Mouse (Mus musculus): ENCODE results near the gene Dip2b. TPM values are rescaled to one million over a fixed set of nuclear protein-coding genes. Genes with fewer than 3 reads are reported as not detected.

The Dip2b gene
- total and polyA plus RNA-seq, 2 experiments from 2014 or later = 8.3 to 40.6 TPM

- H3K36me3 ChIP-seq (ENCODE audit: insufficient read depth) = no peaks in the 10 kb centered on the region
- no peaks in the 10 kb centered on the region for H3K27me3 ChIP-seq (ENCODE audit: insufficient read depth, low read length)
- H3K4me3 ChIP-seq (ENCODE audit: low read depth, low read length) = no peak overlapping the region
- ATAC-seq (no peak), DNase-seq (no peak)
- no peak for TF ChIP-seq CTCF (IDR thresholded peaks at IDR 0.05; ENCODE audit: low read depth)
- H3K9ac ChIP-seq = no peak overlapping the region
- WGBS = 75% methylated on average over 9 of the region's 9 CpGs
- H3K27ac ChIP-seq (ENCODE audit: low read depth, low read length) = no peak overlapping the region
- no peaks in the 10 kb centered on the region for H3K4me1 ChIP-seq (ENCODE audit: insufficient read depth)
- H3K9me3 ChIP-seq (ENCODE audit: low read length) = no peaks in the 10 kb centered on the region
- no peak overlapping the region for H3K4me2 ChIP-seq (ENCODE audit: low read depth)
These were observed 35.4 kb downstream of the Dip2b start for GRCm38 (mm10) chr15:100073696-100074453.

DNA sequence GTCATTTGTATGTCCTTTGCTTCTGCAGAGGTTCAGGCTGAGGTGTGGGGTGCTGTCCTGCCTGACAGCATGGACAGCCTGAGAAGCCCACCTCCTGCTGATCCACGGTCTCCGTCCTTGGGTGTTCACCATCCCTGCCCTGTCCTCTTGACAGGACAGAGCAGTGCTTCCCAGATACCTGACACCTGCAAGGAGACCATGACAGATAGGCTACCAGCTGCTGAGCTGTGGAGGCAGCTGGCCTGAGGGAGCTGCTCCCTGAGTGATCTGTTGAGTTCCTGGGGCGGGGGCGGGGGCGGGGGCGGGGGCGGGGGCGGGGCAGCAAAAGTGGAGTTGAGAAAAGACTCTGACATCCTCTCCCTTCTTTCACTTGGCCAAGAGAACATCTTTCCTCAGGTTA is 36.3 kb downstream of the Dip2b start:
- Histone ChIP-seq H3K36me3 (ENCODE audit: insufficient read depth) (no peaks in the 10 kb centered on the region), H3K9ac (no peak overlapping the region), H3K4me3 (ENCODE audit: low read depth, low read length) (no peak overlapping the region), H3K9me3 (ENCODE audit: low read length) (no peaks in the 10 kb centered on the region), H3K4me2 (ENCODE audit: low read depth) (no peak overlapping the region), H3K4me1 (ENCODE audit: insufficient read depth) (no peaks in the 10 kb centered on the region), H3K27me3 (ENCODE audit: insufficient read depth, low read length) (no peaks in the 10 kb centered on the region), H3K27ac (ENCODE audit: low read depth, low read length) (no peak overlapping the region)
- TF ChIP-seq CTCF (IDR thresholded peaks at IDR 0.05; ENCODE audit: low read depth) = no peak
- no peak for DNase-seq
- 39% methylated on average over 8 of the region's 8 CpGs for WGBS
- no peak for ATAC-seq

- Histone ChIP-seq H3K9me3 (ENCODE audit: low read length) (no peaks in the 10 kb centered on the region), H3K9ac (no peak overlapping the region), H3K27me3 (ENCODE audit: insufficient read depth, low read length) (no peaks in the 10 kb centered on the region), H3K4me3 (ENCODE audit: low read depth, low read length) (no peak overlapping the region), H3K4me1 (ENCODE audit: insufficient read depth) (peaks cover 6% of the 10 kb centered on the region; the same call in 1 of the 2 replicates), H3K36me3 (ENCODE audit: insufficient read depth) (no peaks in the 10 kb centered on the region), H3K27ac (ENCODE audit: low read depth, low read length) (no peak overlapping the region), H3K4me2 (ENCODE audit: low read depth) (no peak overlapping the region)
- ATAC-seq (no peak), DNase-seq (no peak)
- WGBS = 77% methylated on average over 4 of the region's 4 CpGs
- no peak for TF ChIP-seq CTCF (IDR thresholded peaks at IDR 0.05; ENCODE audit: low read depth)
These were observed 37.9 kb downstream of the Dip2b start for GRCm38 (mm10) chr15:100076362-100076761.

- H3K4me2 ChIP-seq (ENCODE audit: low read depth) = no peak overlapping the region
- H3K9me3 ChIP-seq (ENCODE audit: low read length) = no peaks in the 10 kb centered on the region
- TF ChIP-seq CTCF (IDR thresholded peaks at IDR 0.05; ENCODE audit: low read depth) = no peak
- no peaks in the 10 kb centered on the region for H3K36me3 ChIP-seq (ENCODE audit: insufficient read depth)
- H3K27ac ChIP-seq (ENCODE audit: low read depth, low read length) = no peak overlapping the region
- no peak overlapping the region for H3K4me3 ChIP-seq (ENCODE audit: low read depth, low read length)
- no peak for ATAC-seq
- H3K4me1 ChIP-seq (ENCODE audit: insufficient read depth) = peaks cover 13% of the 10 kb centered on the region; the same call in 1 of the 2 replicates
- WGBS = 54% methylated on average over 1 of the region's 1 CpGs
- 0 out of 2 replicates have a peak overlapping the region, but pooled peaks have one; percentile 0 for H3K9ac ChIP-seq
- no peak for DNase-seq
- no peaks in the 10 kb centered on the region for H3K27me3 ChIP-seq (ENCODE audit: insufficient read depth, low read length)
These were observed 42.5 kb downstream of the Dip2b start for GRCm38 (mm10) chr15:100080833-100081477.

DNA sequence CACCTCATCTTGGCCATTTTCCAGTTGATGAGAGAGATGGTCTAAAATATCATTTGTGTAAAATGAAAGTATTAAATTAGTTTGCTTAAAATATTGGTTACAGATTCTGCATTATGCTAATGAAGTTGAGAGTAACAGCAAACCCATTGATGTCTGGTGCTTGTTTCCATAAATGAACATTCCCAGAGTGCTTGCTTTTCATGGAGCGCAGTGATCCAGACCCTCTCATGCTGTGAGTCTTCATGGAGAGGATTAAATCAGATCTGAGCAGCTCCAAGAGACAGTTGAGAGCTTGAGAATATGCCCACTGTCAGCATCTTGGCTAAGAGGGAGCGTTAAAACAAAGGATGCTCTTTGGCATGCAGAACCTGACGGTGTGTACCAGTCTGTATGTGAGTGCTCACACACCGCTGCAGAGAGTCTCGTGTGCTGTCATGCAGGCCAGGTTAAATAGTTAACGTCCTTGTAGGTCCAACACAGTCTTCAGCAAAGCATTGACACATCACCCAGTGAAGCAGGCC is 43.1 kb downstream of the Dip2b start:
- Histone ChIP-seq H3K36me3 (ENCODE audit: insufficient read depth) (no peaks in the 10 kb centered on the region), H3K9me3 (ENCODE audit: low read length) (no peaks in the 10 kb centered on the region), H3K4me2 (ENCODE audit: low read depth) (no peak overlapping the region), H3K9ac (no peak overlapping the region), H3K27ac (ENCODE audit: low read depth, low read length) (no peak overlapping the region), H3K4me3 (ENCODE audit: low read depth, low read length) (no peak overlapping the region), H3K4me1 (ENCODE audit: insufficient read depth) (peaks cover 13% of the 10 kb centered on the region; the same call in 1 of the 2 replicates), H3K27me3 (ENCODE audit: insufficient read depth, low read length) (no peaks in the 10 kb centered on the region)
- peak; percentile 42 for ATAC-seq
- 27% methylated on average over 6 of the region's 6 CpGs for WGBS
- no peak for TF ChIP-seq CTCF (IDR thresholded peaks at IDR 0.05; ENCODE audit: low read depth)
- DNase-seq = no peak

DNA sequence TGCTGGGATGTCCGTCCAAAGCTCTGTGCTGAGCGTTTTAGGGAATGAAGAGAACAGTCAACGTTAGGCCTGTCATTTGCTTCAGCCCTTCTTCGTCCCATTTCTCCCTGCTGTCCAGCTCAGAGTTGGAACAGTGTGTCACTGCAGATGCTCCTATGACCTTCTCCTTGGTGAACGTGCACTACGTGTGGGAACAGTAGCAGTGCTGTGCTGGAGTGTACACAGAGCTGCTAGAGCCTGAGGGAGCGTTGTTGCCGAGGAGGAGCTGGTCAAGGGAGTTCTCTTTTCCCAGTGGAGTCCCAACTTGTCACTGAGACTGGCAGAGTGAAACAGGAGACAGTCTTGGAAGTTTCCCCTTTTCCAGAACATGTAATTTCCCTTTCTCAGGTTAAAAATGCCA is 43.6 kb downstream of the Dip2b start:
- DNase-seq = no peak
- 58% methylated on average over 8 of the region's 8 CpGs for WGBS

GRCm38 (mm10) chr15:100082733-100083132 is 44.3 kb downstream of the Dip2b start:
- no peaks in the 10 kb centered on the region for H3K9me3 ChIP-seq (ENCODE audit: low read length)
- no peaks in the 10 kb centered on the region for H3K36me3 ChIP-seq (ENCODE audit: insufficient read depth)
- no peak overlapping the region for H3K4me3 ChIP-seq (ENCODE audit: low read depth, low read length)
- H3K27me3 ChIP-seq (ENCODE audit: insufficient read depth, low read length) = no peaks in the 10 kb centered on the region
- DNase-seq = no peak
- TF ChIP-seq CTCF (IDR thresholded peaks at IDR 0.05; ENCODE audit: low read depth) = no peak
- whole genome bisulfite sequencing = 84% methylated on average over 5 of the region's 5 CpGs
- ATAC-seq = no peak
- H3K4me2 ChIP-seq (ENCODE audit: low read depth) = no peak overlapping the region
- H3K9ac ChIP-seq = no peak overlapping the region
- peaks cover 13% of the 10 kb centered on the region; the same call in 1 of the 2 replicates for H3K4me1 ChIP-seq (ENCODE audit: insufficient read depth)
- no peak overlapping the region for H3K27ac ChIP-seq (ENCODE audit: low read depth, low read length)

More for the DNA sequence above, 43.6 kb downstream of the Dip2b start:
- no peak for TF ChIP-seq CTCF (IDR thresholded peaks at IDR 0.05; ENCODE audit: low read depth)
- Histone ChIP-seq H3K9ac (no peak overlapping the region), H3K27ac (ENCODE audit: low read depth, low read length) (0 out of 2 replicates have a peak overlapping the region, but pooled peaks have one; percentile 35), H3K36me3 (ENCODE audit: insufficient read depth) (no peaks in the 10 kb centered on the region), H3K27me3 (ENCODE audit: insufficient read depth, low read length) (no peaks in the 10 kb centered on the region), H3K4me3 (ENCODE audit: low read depth, low read length) (no peak overlapping the region), H3K9me3 (ENCODE audit: low read length) (no peaks in the 10 kb centered on the region), H3K4me1 (ENCODE audit: insufficient read depth) (peaks cover 13% of the 10 kb centered on the region; the same call in 1 of the 2 replicates), H3K4me2 (ENCODE audit: low read depth) (no peak overlapping the region)
- ATAC-seq = no peak
